Mouse (Mus musculus) testis, adult 2 months (tissue): ENCODE measurements around the gene Pml. TPM values are rescaled to one million over a fixed set of nuclear protein-coding genes. Genes with fewer than 3 reads are reported as not detected.

Experiments used
- H3K27ac ChIP-seq: fragments of 200-500 bp; 2 replicates; pipeline ENCODE4 v1.5.1; 2012; ENCODE audit warnings: low read depth, low read length; ENCODE audit not compliant: control insufficient read depth, insufficient read depth
- H3K27me3 ChIP-seq: fragments of 200-500 bp; 2 replicates; pipeline ENCODE4 v1.6.1; 2012; ENCODE audit warnings: mild to moderate bottlenecking, low read length, moderate library complexity; ENCODE audit not compliant: control insufficient read depth, insufficient read depth
- H3K36me3 ChIP-seq: fragments of 200-500 bp; 2 replicates; pipeline ENCODE4 v1.6.1; 2012; ENCODE audit warnings: mild to moderate bottlenecking, low read length; ENCODE audit not compliant: control insufficient read depth, insufficient read depth
- H3K4me1 ChIP-seq: fragments of 200-500 bp; 2 replicates; pipeline ENCODE4 v1.6.1; 2012; ENCODE audit warnings: low read length; ENCODE audit not compliant: control insufficient read depth, insufficient read depth
- H3K4me3 ChIP-seq: fragments of 200-500 bp; 2 replicates; pipeline ENCODE4 v1.5.1; 2012; ENCODE audit warnings: low read depth, mild to moderate bottlenecking, low read length, moderate library complexity, mixed read lengths; ENCODE audit not compliant: control insufficient read depth
- CTCF ChIP-seq: fragments of 200-500 bp; IDR thresholded peaks from 2 replicates; pipeline ENCODE4 v1.5.1; 2012; ENCODE audit warnings: low read depth, mild to moderate bottlenecking, inconsistent platforms, low read length, moderate library complexity; ENCODE audit not compliant: control insufficient read depth, insufficient read depth, insufficient replicate concordance
- POLR2A ChIP-seq: fragments of 200-500 bp; IDR thresholded peaks from 2 replicates; pipeline ENCODE4 v1.6.1; 2012; ENCODE audit warnings: low read depth, mild to moderate bottlenecking, inconsistent platforms, low read length, moderate library complexity; ENCODE audit not compliant: control insufficient read depth
- polyA plus RNA-seq: library from polyadenylated mRNA; depleted of rRNA; stranded (reverse); fragments of >200 nt; gene quantifications from 2 replicates; pipeline ENCODE4 v1.2.3, GENCODE M21; 2012

The Pml gene
- polyA plus RNA-seq, 1 experiment = 1.8 TPM

GRCm38 (mm10) chr9:58200270-58201090 is 49.1 kb downstream of the Pml start:
- no peak overlapping the region; the same call in 1 of the 2 replicates for H3K27ac ChIP-seq
- H3K4me3 ChIP-seq = no peak overlapping the region
- H3K36me3 ChIP-seq = no peaks in the 10 kb centered on the region
- TF ChIP-seq CTCF (no peak), POLR2A (no peak)
- H3K4me1 ChIP-seq = peaks cover 29% of the 10 kb centered on the region
- H3K27me3 ChIP-seq = peaks cover 4% of the 10 kb centered on the region

DNA sequence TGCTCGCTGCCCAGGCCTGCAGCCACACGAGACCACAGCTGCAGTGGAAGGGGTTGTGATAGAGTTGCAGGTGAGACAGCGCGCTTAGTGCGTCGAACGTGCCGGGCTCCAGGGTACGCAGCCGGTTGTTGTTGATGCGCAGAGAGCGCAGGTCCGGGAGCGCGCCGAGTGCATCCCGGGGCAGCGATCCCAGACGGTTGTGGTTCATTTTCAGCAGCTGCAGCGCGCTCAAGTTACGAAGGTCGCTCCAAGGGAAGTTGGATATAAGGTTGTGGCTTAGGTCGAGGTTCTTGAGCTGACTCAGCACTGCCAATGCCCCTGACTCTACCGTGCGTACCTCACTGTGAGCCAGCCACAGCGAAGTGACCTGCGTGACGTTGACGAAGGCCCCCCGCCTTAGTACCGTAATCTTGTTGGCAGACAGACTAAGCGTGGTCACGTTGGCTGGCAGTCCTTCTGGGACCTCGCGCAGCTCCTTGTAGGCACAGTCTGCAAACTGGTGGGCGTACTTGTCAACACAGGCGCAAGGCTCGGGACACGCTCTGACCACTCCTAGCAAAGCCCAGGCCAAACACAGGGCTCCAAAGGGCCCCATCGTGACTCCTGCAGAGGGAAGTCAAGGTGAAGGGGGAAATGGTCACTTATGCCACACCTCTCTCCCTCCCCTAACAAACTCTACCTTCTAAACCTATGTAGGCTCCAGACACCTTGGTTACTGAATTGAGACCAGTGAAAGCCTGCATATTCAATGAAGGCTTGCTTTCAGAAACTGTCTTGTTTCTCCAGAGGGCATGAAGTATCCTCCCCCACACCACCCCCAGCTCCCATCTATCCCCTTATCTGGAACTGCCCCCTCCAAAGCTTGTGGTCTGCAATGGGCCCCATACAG is 50.0 kb downstream of the Pml start:
- peaks cover 4% of the 10 kb centered on the region for H3K27me3 ChIP-seq
- no peak for TF ChIP-seq CTCF
- no peak for TF ChIP-seq POLR2A
- no peak overlapping the region for H3K27ac ChIP-seq
- no peak overlapping the region; the same call in 1 of the 2 replicates for H3K4me3 ChIP-seq
- H3K36me3 ChIP-seq = no peaks in the 10 kb centered on the region
- H3K4me1 ChIP-seq = peaks cover 26% of the 10 kb centered on the region

DNA sequence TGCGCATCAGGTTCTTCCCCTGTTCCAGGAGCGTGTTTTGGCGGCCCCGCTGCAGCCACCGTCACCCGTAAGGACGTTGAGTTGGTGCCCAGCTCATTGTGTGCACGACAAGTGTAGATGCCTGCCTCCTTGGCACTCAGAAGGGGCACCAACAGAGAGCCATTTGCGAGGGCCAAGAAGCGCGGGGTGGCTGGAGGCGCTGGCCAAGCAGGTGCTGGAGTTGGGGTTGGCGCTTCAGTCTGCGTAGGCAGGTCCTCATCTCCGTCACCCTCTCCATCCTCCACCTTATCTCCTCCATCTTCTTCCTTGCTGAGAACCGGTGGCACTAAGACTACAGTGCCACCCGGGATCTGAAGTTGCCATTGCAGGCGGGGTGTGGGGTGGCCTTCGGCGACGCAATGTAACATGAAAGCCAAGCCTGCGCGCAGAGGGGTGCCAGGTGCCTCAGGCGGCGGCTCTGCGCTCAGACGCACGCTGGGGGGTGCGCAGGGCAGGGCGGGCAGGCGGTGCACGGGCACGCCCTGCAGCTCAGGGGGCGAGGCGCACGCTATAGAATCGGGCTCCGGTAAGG is 50.7 kb downstream of the Pml start:
- no peak overlapping the region; the same call in 1 of the 2 replicates for H3K4me3 ChIP-seq
- H3K27me3 ChIP-seq = peaks cover 4% of the 10 kb centered on the region
- peaks cover 25% of the 10 kb centered on the region for H3K4me1 ChIP-seq

GRCm38 (mm10) chr9:58197781-58198701 is 51.5 kb downstream of the Pml start:
- Histone ChIP-seq H3K27me3 (peaks cover under 1% of the 10 kb centered on the region; the same call in 1 of the 2 replicates), H3K4me3 (no peak overlapping the region; the same call in 1 of the 2 replicates), H3K4me1 (peaks cover 20% of the 10 kb centered on the region), H3K27ac (0 out of 2 replicates have a peak overlapping the region, but pooled peaks have one; percentile 15), H3K36me3 (no peaks in the 10 kb centered on the region)
- peak; percentile 41; the same call in 1 of the 2 replicates for TF ChIP-seq CTCF
- TF ChIP-seq POLR2A = no peak; the same call in 1 of the 2 replicates

More for the DNA sequence above, 50.7 kb downstream of the Pml start:
- Histone ChIP-seq H3K36me3 (no peaks in the 10 kb centered on the region), H3K27ac (no peak overlapping the region)
- TF ChIP-seq CTCF = no peak
- TF ChIP-seq POLR2A = 0 out of 2 replicates have a peak, but pooled peaks have one; percentile 13

- Histone ChIP-seq H3K36me3 (no peaks in the 10 kb centered on the region), H3K4me3 (peak overlapping the region; percentile 12), H3K4me1 (peaks cover 16% of the 10 kb centered on the region), H3K27me3 (no peaks in the 10 kb centered on the region), H3K27ac (peak overlapping the region; percentile 40)
- no peak for TF ChIP-seq CTCF
- TF ChIP-seq POLR2A = 0 out of 2 replicates have a peak, but pooled peaks have one; percentile 16
Observed at GRCm38 (mm10) chr9:58196610-58197567, 52.7 kb downstream of the Pml start.
